Mouse (Mus musculus) embryonic fibroblast, embryonic 13.5 days (primary cell): ENCODE results near the gene Pdcd2l.

ENCODE experiments used
- CTCF ChIP-seq: IDR thresholded peaks from 2 replicates; pipeline ENCODE4 v1.5.1; 2011; ENCODE audit warnings: mild to moderate bottlenecking, control low read depth, low read length, moderate library complexity, borderline replicate concordance; ENCODE audit not compliant: insufficient read depth
- POLR2A ChIP-seq: IDR thresholded peaks from 2 replicates; pipeline ENCODE4 v1.6.1; 2011; ENCODE audit warnings: low read depth, mild to moderate bottlenecking, control low read depth, low read length, moderate library complexity

DNA sequence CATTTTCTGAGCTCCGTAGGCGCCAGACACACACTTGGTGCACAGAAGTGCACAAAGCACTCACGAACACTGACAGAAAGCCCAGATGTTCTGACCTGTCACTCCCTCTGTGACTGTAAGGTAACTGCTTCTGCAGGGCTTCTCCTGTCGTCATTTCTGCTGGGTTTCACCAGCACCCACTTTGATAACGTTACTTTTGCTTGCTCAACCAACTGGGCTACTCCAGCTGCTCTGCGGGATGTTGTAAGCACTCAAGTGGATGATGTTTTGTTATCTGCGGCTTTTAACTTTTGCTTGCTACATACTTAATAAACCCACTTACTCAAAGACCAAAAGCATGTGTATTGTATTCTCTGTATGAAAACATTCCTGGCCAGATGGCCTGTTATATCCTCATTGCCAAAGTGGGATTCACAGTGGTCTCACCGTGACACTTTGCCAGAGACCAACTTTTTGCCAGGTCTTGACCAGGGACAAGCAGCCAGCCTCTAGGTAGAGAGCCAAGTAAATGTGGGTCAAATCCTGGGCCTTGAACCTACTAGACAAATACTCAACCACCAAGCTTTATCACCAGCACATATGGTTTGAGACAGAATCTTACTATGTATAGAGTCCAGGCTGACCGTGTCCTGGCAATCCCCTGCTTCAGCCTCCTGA, 25.3 kb upstream of the Pdcd2l start:
- TF ChIP-seq POLR2A (no peak), CTCF (no peak)
